Mouse (Mus musculus) kidney, embryonic 14.5 days (tissue): Measurements from ENCODE around the gene Fhad1. TPM values are rescaled to one million over a fixed set of nuclear protein-coding genes. Genes with fewer than 3 reads are reported as not detected.

ENCODE experiments used
- ATAC-seq: fragments of 200-750 bp; cut with Nextera tagmentation; 2 replicates; pipeline ENCODE4 v1.8.0; 2017; ENCODE audit warnings: moderate number of reproducible peaks, mild to moderate bottlenecking, moderate TSS enrichment, moderate library complexity; ENCODE audit not compliant: low FRiP score, low TSS enrichment
- H3K27ac ChIP-seq: fragments of 300-500 bp; sonication (generic); 2 replicates; pipeline ENCODE4 v1.5.1; 2014; ENCODE audit warnings: low read depth, mild to moderate bottlenecking, low read length, moderate library complexity, mixed read lengths
- H3K27me3 ChIP-seq: fragments of 300-500 bp; sonication (generic); 2 replicates; pipeline ENCODE4 v1.6.1; 2014; ENCODE audit warnings: mild to moderate bottlenecking, low read length; ENCODE audit not compliant: control insufficient read depth, insufficient read depth
- H3K36me3 ChIP-seq: fragments of 300-500 bp; sonication (generic); 2 replicates; pipeline ENCODE4 v1.6.1; 2014; ENCODE audit warnings: low read length, mixed read lengths; ENCODE audit not compliant: control insufficient read depth, insufficient read depth
- H3K4me1 ChIP-seq: fragments of 300-500 bp; sonication (generic); 2 replicates; pipeline ENCODE4 v1.6.1; 2014; ENCODE audit warnings: low read length, mixed read lengths; ENCODE audit not compliant: control insufficient read depth, insufficient read depth
- H3K4me2 ChIP-seq: fragments of 300-500 bp; sonication (generic); replicated peaks from 2 replicates; pipeline ENCODE4 v1.6.1; 2014; ENCODE audit warnings: low read depth, mild to moderate bottlenecking, low read length
- H3K4me3 ChIP-seq: fragments of 300-500 bp; sonication (generic); 2 replicates; pipeline ENCODE4 v1.5.1; 2014; ENCODE audit warnings: mild to moderate bottlenecking, low read length
- H3K9ac ChIP-seq: fragments of 300-500 bp; sonication (generic); 2 replicates; pipeline ENCODE4 v1.6.1; 2014; ENCODE audit warnings: low read depth, mild to moderate bottlenecking, low read length, moderate library complexity
- H3K9me3 ChIP-seq: fragments of 300-500 bp; sonication (generic); 2 replicates; pipeline ENCODE4 v1.6.1; 2016; ENCODE audit warnings: low read length; ENCODE audit not compliant: control insufficient read depth
- WGBS: fragments of 180-500 bp; shearing (Covaris S2); extraction: QIAGEN DNeasy Blood & Tissue Kit; methylation state at CpG from one replicate; pipeline ENCODE4 v1.1.7; 2014; 5-methylcytosine and 5-hydroxymethylcytosine counted together
- polyA plus RNA-seq: library from polyadenylated mRNA; unstranded; fragments of >200 nt; fragmentation: Nextera tagmentation; extraction: Ambion mirVana; gene quantifications from 2 replicates; pipeline ENCODE4 v1.2.1, GENCODE M21; 2014

The Fhad1 gene
- polyA plus RNA-seq, 1 experiment from 2014 or later: 0.15 TPM

DNA sequence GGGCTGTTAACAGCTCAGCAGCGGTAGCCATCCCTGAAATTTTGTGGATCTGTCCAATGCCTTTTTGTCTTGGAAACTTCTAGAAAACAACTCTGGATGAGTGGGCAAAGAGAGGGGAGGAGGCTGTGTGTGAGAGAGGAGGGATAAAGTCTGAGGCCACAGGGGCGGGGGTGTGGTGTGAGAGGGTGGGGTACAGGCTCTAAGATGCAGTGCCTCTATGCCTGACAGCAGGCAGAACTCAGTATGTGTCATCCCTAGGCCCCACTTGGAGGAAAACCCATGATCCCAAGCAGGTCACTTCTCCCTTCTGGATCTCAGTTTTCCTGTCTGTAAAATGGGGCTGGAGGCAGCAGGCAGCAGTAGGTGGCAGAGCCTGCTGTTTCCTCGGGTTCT lies 143.6 kb downstream of the Fhad1 start:
- 86% methylated on average over 3 of the region's 3 CpGs for WGBS
- H3K27me3 ChIP-seq: no peaks in the 10 kb centered on the region
- no peak overlapping the region for H3K4me3 ChIP-seq
- no peaks in the 10 kb centered on the region for H3K36me3 ChIP-seq
- ATAC-seq: no peak
- peaks cover 16% of the 10 kb centered on the region for H3K4me1 ChIP-seq
- no peak overlapping the region for H3K9ac ChIP-seq
- H3K9me3 ChIP-seq: no peaks in the 10 kb centered on the region
- H3K4me2 ChIP-seq: no peak overlapping the region
- no peak overlapping the region for H3K27ac ChIP-seq

DNA sequence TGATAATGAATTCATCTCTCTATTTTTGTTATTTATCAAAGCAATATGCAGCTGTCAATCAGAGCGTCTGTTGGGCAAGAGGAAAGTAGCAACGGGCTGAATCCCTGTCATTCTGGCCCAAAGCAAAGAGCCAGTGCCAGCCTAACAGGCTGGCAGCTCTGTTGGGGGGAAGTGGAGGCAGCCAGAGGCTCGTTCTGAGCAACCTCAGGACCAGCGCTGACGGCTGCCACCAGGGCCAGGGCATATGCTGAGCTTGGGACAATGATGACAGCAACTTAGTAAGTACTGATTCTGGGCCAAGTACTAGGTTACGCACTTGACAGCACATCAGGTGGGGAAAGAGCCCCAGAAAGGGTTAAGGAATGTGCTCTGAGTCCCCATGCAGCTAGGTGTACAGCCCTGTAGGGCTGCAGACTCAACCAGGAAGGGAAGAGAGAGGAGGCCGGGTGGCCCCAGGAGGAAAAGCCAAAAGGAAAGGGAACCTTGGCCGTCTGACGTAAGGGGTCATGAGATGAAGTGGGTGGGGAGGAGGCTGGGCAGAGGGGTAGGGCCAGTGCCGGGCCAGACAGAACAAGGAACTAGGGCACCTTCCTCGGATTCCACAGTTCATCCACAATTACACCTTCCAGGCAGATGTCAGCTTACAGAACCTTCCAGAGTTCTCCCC lies 144.1 kb downstream of the Fhad1 start:
- Histone ChIP-seq H3K9ac (no peak overlapping the region), H3K9me3 (no peaks in the 10 kb centered on the region)

DNA sequence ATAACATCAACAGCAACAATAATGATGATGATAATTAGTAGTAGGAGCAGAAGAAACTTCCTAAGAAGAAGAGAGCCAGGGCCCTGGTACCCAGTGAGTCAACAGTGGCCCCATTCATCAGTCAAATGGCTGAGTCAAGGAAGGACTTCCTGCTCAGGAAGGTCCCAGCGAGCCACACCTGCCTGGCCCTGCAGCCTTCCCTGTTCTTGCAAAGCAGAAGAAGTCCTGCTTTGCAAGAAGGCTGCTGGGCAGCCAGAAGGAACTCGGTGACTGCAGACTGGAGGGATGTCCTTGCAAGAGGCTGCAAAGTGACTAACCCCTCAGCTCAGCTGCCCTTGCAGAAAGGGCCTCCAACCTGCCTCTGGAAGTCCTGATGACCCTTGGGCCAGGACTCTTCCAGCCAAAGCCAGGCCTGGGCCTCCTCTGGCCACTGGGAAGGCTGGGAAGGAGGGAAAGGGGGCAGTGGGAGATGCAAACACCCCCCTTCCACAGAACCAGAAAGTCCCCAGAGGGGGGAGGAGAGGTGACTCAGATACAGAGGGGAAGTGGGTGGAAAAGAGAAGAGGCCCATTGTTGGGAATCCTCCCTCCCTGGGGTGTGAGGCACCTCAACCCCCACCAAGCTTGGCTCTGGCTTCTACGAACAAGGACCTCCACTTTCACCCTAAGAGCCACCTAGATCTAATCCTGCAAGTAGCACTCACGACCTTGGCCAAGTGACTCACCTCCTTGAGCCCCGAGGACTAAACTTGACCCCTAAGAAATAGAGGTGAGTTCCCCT lies 145.3 kb downstream of the Fhad1 start:
- no peak for ATAC-seq
- no peaks in the 10 kb centered on the region for H3K27me3 ChIP-seq
- no peak overlapping the region for H3K4me2 ChIP-seq
- 70% methylated on average over 5 of the region's 5 CpGs for WGBS
- no peak overlapping the region for H3K4me3 ChIP-seq
- peaks cover 16% of the 10 kb centered on the region for H3K4me1 ChIP-seq
- no peak overlapping the region for H3K27ac ChIP-seq
- no peaks in the 10 kb centered on the region for H3K36me3 ChIP-seq
- no peaks in the 10 kb centered on the region for H3K9me3 ChIP-seq
- no peak overlapping the region for H3K9ac ChIP-seq

More for the DNA sequence above, 144.1 kb downstream of the Fhad1 start:
- ATAC-seq: no peak
- Histone ChIP-seq H3K4me2 (no peak overlapping the region), H3K4me1 (peaks cover 16% of the 10 kb centered on the region), H3K36me3 (no peaks in the 10 kb centered on the region), H3K27me3 (no peaks in the 10 kb centered on the region), H3K27ac (no peak overlapping the region), H3K4me3 (no peak overlapping the region)
- 74% methylated on average over 11 of the region's 11 CpGs for whole genome bisulfite sequencing

GRCm38 (mm10) chr4:141868051-141868450 lies 146.8 kb downstream of the Fhad1 start:
- H3K27ac ChIP-seq: no peak overlapping the region
- H3K27me3 ChIP-seq: no peaks in the 10 kb centered on the region
- no peaks in the 10 kb centered on the region for H3K36me3 ChIP-seq
- no peak overlapping the region for H3K9ac ChIP-seq
- H3K9me3 ChIP-seq: no peaks in the 10 kb centered on the region
- H3K4me3 ChIP-seq: no peak overlapping the region
- ATAC-seq: no peak
- peaks cover 13% of the 10 kb centered on the region for H3K4me1 ChIP-seq
- 87% methylated on average over 10 of the region's 10 CpGs for WGBS
- no peak overlapping the region for H3K4me2 ChIP-seq

- no peak overlapping the region for H3K27ac ChIP-seq
- H3K36me3 ChIP-seq: no peaks in the 10 kb centered on the region
- no peak overlapping the region for H3K4me3 ChIP-seq
- peaks cover 10% of the 10 kb centered on the region for H3K4me1 ChIP-seq
- H3K9me3 ChIP-seq: no peaks in the 10 kb centered on the region
- ATAC-seq: no peak
- H3K4me2 ChIP-seq: no peak overlapping the region
- 55% methylated on average over 4 of the region's 4 CpGs for WGBS
- H3K27me3 ChIP-seq: no peaks in the 10 kb centered on the region
- H3K9ac ChIP-seq: no peak overlapping the region
These were observed 147.4 kb downstream of the Fhad1 start for GRCm38 (mm10) chr4:141867498-141867897.

- Histone ChIP-seq H3K4me1 (peaks cover 10% of the 10 kb centered on the region), H3K27me3 (no peaks in the 10 kb centered on the region), H3K36me3 (no peaks in the 10 kb centered on the region), H3K9me3 (no peaks in the 10 kb centered on the region), H3K9ac (no peak overlapping the region; the same call in 1 of the 2 replicates), H3K4me3 (no peak overlapping the region), H3K27ac (no peak overlapping the region; the same call in 1 of the 2 replicates), H3K4me2 (no peak overlapping the region)
- no peak for ATAC-seq
- 42% methylated on average over 10 of the region's 10 CpGs for WGBS
These were observed 147.9 kb downstream of the Fhad1 start for GRCm38 (mm10) chr4:141866933-141867490.

GRCm38 (mm10) chr4:141865600-141865999 lies 149.3 kb downstream of the Fhad1 start:
- no peak for ATAC-seq
- WGBS: 85% methylated on average over 5 of the region's 5 CpGs
- Histone ChIP-seq H3K4me3 (no peak overlapping the region), H3K9me3 (no peaks in the 10 kb centered on the region), H3K9ac (no peak overlapping the region), H3K27me3 (no peaks in the 10 kb centered on the region), H3K36me3 (no peaks in the 10 kb centered on the region; the same call in 1 of the 2 replicates), H3K27ac (no peak overlapping the region), H3K4me2 (no peak overlapping the region), H3K4me1 (peaks cover 10% of the 10 kb centered on the region)

- Histone ChIP-seq H3K4me2 (no peak overlapping the region), H3K9me3 (no peaks in the 10 kb centered on the region), H3K36me3 (peaks cover 5% of the 10 kb centered on the region; the same call in 1 of the 2 replicates), H3K4me1 (peaks cover 10% of the 10 kb centered on the region), H3K9ac (no peak overlapping the region), H3K27ac (no peak overlapping the region), H3K27me3 (no peaks in the 10 kb centered on the region), H3K4me3 (no peak overlapping the region)
- no peak for ATAC-seq
- 91% methylated on average over 5 of the region's 5 CpGs for WGBS
These were observed 149.9 kb downstream of the Fhad1 start for GRCm38 (mm10) chr4:141865006-141865405.

DNA sequence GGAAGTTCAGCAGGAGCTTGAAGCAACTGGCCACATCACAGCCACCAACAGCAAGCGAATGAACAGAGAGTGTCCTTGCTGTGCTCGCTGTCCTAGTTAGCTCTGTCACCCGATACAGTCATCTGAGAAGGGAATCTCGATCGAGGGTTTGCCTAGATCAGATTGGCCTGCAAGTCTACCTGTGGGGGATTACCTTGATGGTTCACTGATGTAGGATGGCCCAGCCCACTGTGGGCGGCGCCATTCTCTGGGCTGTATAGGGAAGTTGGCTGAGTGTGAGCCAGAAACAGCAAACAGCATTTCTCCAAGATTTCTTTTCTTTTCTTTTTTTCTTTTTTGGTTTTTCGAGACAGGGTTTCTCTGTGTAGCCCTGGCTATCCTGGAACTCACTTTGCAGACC lies 150.4 kb downstream of the Fhad1 start:
- no peaks in the 10 kb centered on the region for H3K9me3 ChIP-seq
- no peak overlapping the region for H3K4me3 ChIP-seq
- H3K4me2 ChIP-seq: no peak overlapping the region
- H3K4me1 ChIP-seq: peaks cover 10% of the 10 kb centered on the region
- no peaks in the 10 kb centered on the region for H3K27me3 ChIP-seq
- peaks cover 7% of the 10 kb centered on the region; the same call in 1 of the 2 replicates for H3K36me3 ChIP-seq
- H3K9ac ChIP-seq: no peak overlapping the region
- WGBS: 90% methylated on average over 7 of the region's 8 CpGs
- no peak for ATAC-seq
- H3K27ac ChIP-seq: no peak overlapping the region
